Mouse (Mus musculus): ENCODE measurements around the gene Tmem54.

GRCm38 (mm10) chr4:129143509-129143908 is 38.2 kb downstream of the Tmem54 start:
- no peak for TF ChIP-seq CTCF (IDR thresholded peaks at IDR 0.05; ENCODE audit: extremely low read depth, insufficient read depth, low read length)
- TF ChIP-seq POLR2A (IDR thresholded peaks at IDR 0.05; ENCODE audit: extremely low read depth, insufficient read depth, low read length): no peak

Measured in cortical plate, adult 2 months (tissue).